Mouse (Mus musculus) bone marrow, adult 2 months (tissue): ENCODE data around the gene Cd3g.

ENCODE experiments used
- CTCF ChIP-seq: fragments of 200-500 bp; IDR thresholded peaks from 2 replicates; pipeline ENCODE4 v1.5.1; 2011; ENCODE audit warnings: low read length, control low read depth; ENCODE audit not compliant: control insufficient read depth, insufficient read depth
- POLR2A ChIP-seq: fragments of 200-500 bp; IDR thresholded peaks from 2 replicates; pipeline ENCODE4 v1.6.1; 2011; ENCODE audit warnings: low read depth, mild to moderate bottlenecking, control low read depth, low read length, borderline replicate concordance; ENCODE audit not compliant: control insufficient read depth

GRCm38 (mm10) chr9:44993268-44993667 is 13.0 kb upstream of the Cd3g start:
- TF ChIP-seq POLR2A (no peak), CTCF (no peak)
